Mouse (Mus musculus) heart, embryonic 14.5 days (tissue): Measurements from ENCODE around the gene St6gal1. TPM values are rescaled to one million over a fixed set of nuclear protein-coding genes. Genes with fewer than 3 reads are reported as not detected.

Experiments used
- ATAC-seq: fragments of 200-750 bp; cut with Nextera tagmentation; 2 replicates; pipeline ENCODE4 v1.8.0; 2017; ENCODE audit warnings: low read depth, moderate TSS enrichment; ENCODE audit not compliant: insufficient number of reproducible peaks, insufficient read depth, low FRiP score
- H3K27ac ChIP-seq, 2 experiments: fragments of 200-500 bp in 1 of 2; fragments of 300-500 bp in 1 of 2; sonication (generic) in 1 of 2; replicated peaks in 1 of 2; 2 replicates each; pipeline ENCODE4 v1.5.1; 2012 to 2014; ENCODE audit warnings: low read depth in 2 of 2, low read length in 2 of 2, control low read depth in 1 of 2, mild to moderate bottlenecking in 1 of 2, mixed read lengths in 1 of 2; ENCODE audit not compliant: control insufficient read depth in 1 of 2, insufficient read depth in 1 of 2
- H3K27me3 ChIP-seq: fragments of 300-500 bp; sonication (generic); 2 replicates; pipeline ENCODE4 v1.6.1; 2014; ENCODE audit warnings: mild to moderate bottlenecking, low read length, control low read depth; ENCODE audit not compliant: control insufficient read depth, insufficient read depth
- H3K36me3 ChIP-seq: fragments of 300-500 bp; sonication (generic); 2 replicates; pipeline ENCODE4 v1.6.1; 2014; ENCODE audit warnings: mild to moderate bottlenecking, control low read depth, low read length, mixed read lengths; ENCODE audit not compliant: control insufficient read depth, insufficient read depth
- H3K4me1 ChIP-seq, 2 experiments: fragments of 200-500 bp in 1 of 2; fragments of 300-500 bp in 1 of 2; sonication (generic) in 1 of 2; 2 replicates each; pipeline ENCODE4 v1.6.1; 2012 to 2014; ENCODE audit warnings: low read length in 2 of 2, control low read depth in 1 of 2, mixed read lengths in 1 of 2; ENCODE audit not compliant: control insufficient read depth in 2 of 2, insufficient read depth in 2 of 2
- H3K4me2 ChIP-seq: fragments of 300-500 bp; sonication (generic); 2 replicates; pipeline ENCODE4 v1.6.1; 2014; ENCODE audit warnings: mild to moderate bottlenecking, low read length
- H3K4me3 ChIP-seq, 2 experiments: fragments of 200-500 bp in 1 of 2; fragments of 300-500 bp in 1 of 2; sonication (generic) in 1 of 2; 2 replicates each; pipeline ENCODE4 v1.5.1; 2012 to 2014; ENCODE audit warnings: low read length in 2 of 2, mild to moderate bottlenecking in 2 of 2, control low read depth in 1 of 2, low read depth in 1 of 2, moderate library complexity in 1 of 2; ENCODE audit not compliant: control insufficient read depth in 1 of 2, insufficient read depth in 1 of 2
- H3K9ac ChIP-seq: fragments of 300-500 bp; sonication (generic); 2 replicates; pipeline ENCODE4 v1.6.1; 2014; ENCODE audit warnings: mild to moderate bottlenecking, low read length
- H3K9me3 ChIP-seq: fragments of 300-500 bp; sonication (generic); 2 replicates; pipeline ENCODE4 v1.6.1; 2016; ENCODE audit warnings: low read length, control low read depth; ENCODE audit not compliant: control insufficient read depth
- WGBS: fragments of 180-500 bp; shearing (Covaris S2); extraction: QIAGEN DNeasy Blood & Tissue Kit; methylation state at CpG from one replicate; pipeline ENCODE4 v1.1.7; 2014; 5-methylcytosine and 5-hydroxymethylcytosine counted together
- polyA plus RNA-seq: library from polyadenylated mRNA; unstranded; fragments of >200 nt; fragmentation: Nextera tagmentation; extraction: Ambion mirVana; gene quantifications from 2 replicates; pipeline ENCODE4 v1.2.1, GENCODE M21; 2014

St6gal1 gene
- polyA plus RNA-seq, 1 experiment from 2014 or later = 16.2 TPM

- H3K36me3 ChIP-seq = no peaks in the 10 kb centered on the region
- peaks cover 2 to 8% of the 10 kb centered on the region in 2 experiments; a peak in 2 of 4 replicates for H3K4me1 ChIP-seq
- no peak overlapping the region for H3K4me2 ChIP-seq
- no peaks in the 10 kb centered on the region for H3K9me3 ChIP-seq
- WGBS = 90% methylated on average over 9 of the region's 9 CpGs
- ATAC-seq = no peak
- no peak overlapping the region for H3K27ac ChIP-seq
- no peak overlapping the region for H3K9ac ChIP-seq
- H3K4me3 ChIP-seq = no peak overlapping the region
- no peaks in the 10 kb centered on the region for H3K27me3 ChIP-seq
These were observed 88.1 kb downstream of the St6gal1 start for GRCm38 (mm10) chr16:23312604-23313003.

GRCm38 (mm10) chr16:23314790-23315189 lies 90.2 kb downstream of the St6gal1 start:
- H3K36me3 ChIP-seq = no peaks in the 10 kb centered on the region
- no peaks in the 10 kb centered on the region for H3K9me3 ChIP-seq
- no peak overlapping the region for H3K4me2 ChIP-seq
- WGBS = 23% methylated on average over 7 of the region's 7 CpGs
- H3K4me3 ChIP-seq = no peak overlapping the region
- ATAC-seq = no peak
- no peak overlapping the region for H3K27ac ChIP-seq
- no peak overlapping the region for H3K9ac ChIP-seq
- no peaks in the 10 kb centered on the region for H3K27me3 ChIP-seq
- H3K4me1 ChIP-seq = 0 out of 4 replicates have a peak, but pooled peaks cover 0 to 3% of the 10 kb centered on the region in 2 experiments

DNA sequence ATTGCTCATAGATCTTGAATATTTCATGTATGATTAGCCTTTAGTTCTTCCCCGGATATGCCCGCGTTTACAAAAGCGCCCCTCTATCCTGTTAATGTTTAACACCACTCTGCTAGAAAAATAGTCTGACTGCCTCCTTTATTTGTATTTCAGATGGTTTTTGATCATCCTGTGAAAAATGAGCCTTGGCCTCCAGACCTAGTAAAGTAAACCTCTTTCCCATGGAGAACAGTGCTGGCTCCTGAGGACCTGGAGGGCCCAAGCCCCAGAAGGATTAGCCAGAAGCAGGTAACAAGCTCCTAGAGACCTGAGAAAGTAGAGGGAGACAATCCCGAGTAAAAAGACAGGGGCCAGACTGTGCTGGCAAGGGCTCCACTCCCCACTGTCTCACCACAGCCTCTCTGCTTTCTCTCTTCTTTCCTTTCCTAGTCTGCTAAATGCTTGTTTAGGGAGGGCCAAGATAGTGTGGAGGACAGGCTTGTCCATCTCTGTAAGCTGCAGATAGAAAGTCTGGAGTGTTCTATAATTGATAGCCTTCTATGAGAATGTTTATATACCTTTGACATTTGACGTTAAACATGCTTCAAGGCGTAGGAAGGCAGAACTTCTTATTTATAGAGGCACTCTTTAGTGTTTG lies 93.0 kb downstream of the St6gal1 start:
- 59% methylated on average over 7 of the region's 7 CpGs for WGBS
- H3K4me3 ChIP-seq = no peak overlapping the region
- H3K27me3 ChIP-seq = no peaks in the 10 kb centered on the region
- H3K9ac ChIP-seq = no peak overlapping the region
- no peaks in the 10 kb centered on the region for H3K9me3 ChIP-seq
- ATAC-seq = no peak
- H3K27ac ChIP-seq = no peak overlapping the region
- 0 out of 4 replicates have a peak, but pooled peaks cover 0 to 3% of the 10 kb centered on the region in 2 experiments for H3K4me1 ChIP-seq
- peaks cover 11% of the 10 kb centered on the region; the same call in 1 of the 2 replicates for H3K36me3 ChIP-seq
- no peak overlapping the region for H3K4me2 ChIP-seq

- ATAC-seq = no peak
- H3K4me2 ChIP-seq = no peak overlapping the region
- 71% methylated on average over 3 of the region's 3 CpGs for WGBS
- no peak overlapping the region for H3K27ac ChIP-seq
- no peaks in the 10 kb centered on the region for H3K9me3 ChIP-seq
- no peaks in the 10 kb centered on the region for H3K27me3 ChIP-seq
- peaks cover 4 to 5% of the 10 kb centered on the region in 2 experiments; a peak in 1 of 4 replicates for H3K4me1 ChIP-seq
- H3K36me3 ChIP-seq = peaks cover 11% of the 10 kb centered on the region; the same call in 1 of the 2 replicates
- H3K9ac ChIP-seq = no peak overlapping the region
- H3K4me3 ChIP-seq = no peak overlapping the region
These were observed 95.5 kb downstream of the St6gal1 start for GRCm38 (mm10) chr16:23320025-23320424.

GRCm38 (mm10) chr16:23320579-23320978 lies 96.0 kb downstream of the St6gal1 start:
- Histone ChIP-seq H3K9ac (no peak overlapping the region), H3K36me3 (peaks cover 11% of the 10 kb centered on the region; the same call in 1 of the 2 replicates), H3K27ac (no peak overlapping the region), H3K4me1 (peaks cover 4 to 5% of the 10 kb centered on the region in 2 experiments; a peak in 1 of 4 replicates), H3K9me3 (no peaks in the 10 kb centered on the region), H3K4me3 (no peak overlapping the region), H3K4me2 (no peak overlapping the region), H3K27me3 (no peaks in the 10 kb centered on the region)
- ATAC-seq = no peak
- WGBS = 84% methylated on average over 6 of the region's 6 CpGs

DNA sequence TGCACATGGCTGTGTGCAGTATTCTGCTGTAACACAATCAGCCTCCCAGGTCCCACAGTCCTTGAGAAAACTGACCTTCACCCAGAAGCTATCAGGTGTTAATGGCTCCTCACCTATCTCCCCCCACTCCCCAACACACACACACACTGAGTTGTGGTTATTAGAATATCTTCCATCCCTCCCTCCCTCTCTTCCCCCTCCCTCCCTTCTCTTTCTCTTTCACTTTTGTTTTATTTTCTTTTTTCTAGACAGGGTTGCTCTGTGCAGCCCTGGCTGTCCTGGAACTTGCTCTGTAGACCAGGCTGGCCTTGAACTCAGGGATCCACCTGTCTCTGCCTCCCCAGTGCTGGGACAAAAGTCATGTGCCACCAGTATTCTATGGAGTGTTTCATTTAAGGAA lies 97.9 kb downstream of the St6gal1 start:
- H3K4me2 ChIP-seq = no peak overlapping the region
- H3K9ac ChIP-seq = no peak overlapping the region
- no peak for ATAC-seq
- H3K4me3 ChIP-seq = no peak overlapping the region
- H3K27me3 ChIP-seq = no peaks in the 10 kb centered on the region
- H3K9me3 ChIP-seq = no peaks in the 10 kb centered on the region
- H3K36me3 ChIP-seq = peaks cover 11% of the 10 kb centered on the region; the same call in 1 of the 2 replicates
- peaks cover 4 to 5% of the 10 kb centered on the region in 2 experiments; a peak in 1 of 4 replicates for H3K4me1 ChIP-seq
- no peak overlapping the region for H3K27ac ChIP-seq

DNA sequence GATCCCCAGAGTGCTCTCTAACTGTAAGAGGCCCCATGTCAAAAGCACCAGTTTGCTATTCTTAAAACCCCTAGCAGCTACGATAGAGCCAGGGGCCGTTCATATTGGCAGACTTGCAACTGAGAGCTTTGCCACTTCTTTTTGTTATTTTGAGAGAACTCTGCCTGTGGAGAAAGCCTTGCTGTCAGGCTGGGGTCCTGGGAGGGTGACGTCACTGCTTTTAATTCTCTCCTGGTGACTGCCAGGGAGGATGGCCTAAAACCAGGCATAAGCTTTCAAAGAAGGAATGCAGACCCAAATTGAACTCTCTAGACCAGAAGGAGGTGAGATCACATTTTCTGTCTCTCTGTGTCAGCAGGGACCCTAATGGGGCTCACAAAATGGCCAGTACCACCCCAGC lies 99.4 kb downstream of the St6gal1 start:
- Histone ChIP-seq H3K27ac (no peak overlapping the region), H3K27me3 (no peaks in the 10 kb centered on the region), H3K9ac (no peak overlapping the region), H3K4me2 (no peak overlapping the region), H3K4me3 (no peak overlapping the region), H3K9me3 (no peaks in the 10 kb centered on the region), H3K4me1 (peaks cover 4 to 5% of the 10 kb centered on the region in 2 experiments; a peak in 1 of 4 replicates), H3K36me3 (peaks cover 11% of the 10 kb centered on the region)
- WGBS = 22% methylated on average over 3 of the region's 3 CpGs
- ATAC-seq = no peak
